Mouse (Mus musculus) small intestine, adult 2 months (tissue): ENCODE measurements around the gene 4930550C14Rik.

Experiments
- CTCF ChIP-seq: fragments of 200-500 bp; IDR thresholded peaks from 2 replicates; pipeline ENCODE4 v1.5.1; 2012; ENCODE audit warnings: low read depth, mild to moderate bottlenecking, control low read depth, inconsistent platforms, low read length, moderate library complexity, mixed read lengths; ENCODE audit not compliant: insufficient replicate concordance, insufficient read length; ENCODE audit errors: extremely low read depth
- POLR2A ChIP-seq: fragments of 200-500 bp; IDR thresholded peaks from 2 replicates; pipeline ENCODE4 v1.6.1; 2012; ENCODE audit warnings: low read depth, mild to moderate bottlenecking, control low read depth, inconsistent platforms, low read length, moderate library complexity

DNA sequence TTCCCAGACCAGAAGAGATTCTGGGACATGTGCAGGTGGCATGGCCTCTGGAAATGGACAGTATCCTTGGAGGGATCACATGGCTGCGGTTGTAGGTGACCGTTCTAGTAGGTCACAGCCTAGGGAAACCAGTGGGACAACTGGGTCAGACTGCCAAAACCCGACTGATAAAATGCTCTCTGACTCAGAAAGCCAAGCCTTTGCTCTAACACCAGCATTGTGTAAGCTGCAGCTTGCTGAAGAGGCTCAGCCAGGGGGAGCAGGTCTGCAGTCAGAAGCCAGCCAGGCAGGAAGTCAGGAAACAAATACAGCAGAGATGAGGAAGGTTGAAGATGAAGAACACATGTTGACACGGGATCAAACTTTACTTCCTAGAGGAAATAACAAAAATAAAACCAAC is 26.2 kb upstream of the 4930550C14Rik start:
- TF ChIP-seq POLR2A (no peak), CTCF (peak; percentile 25; the same call in 1 of the 2 replicates)
